Mouse (Mus musculus) splenic B cell, adult 2 months (primary cell): Measurements from ENCODE around the gene Snx33.

Experiments
- DNase-seq: peaks from one replicate; pipeline ENCODE4 v3.0.0-alpha.2; 2011; ENCODE audit warnings: low read depth, low spot score
- H3K27me3 ChIP-seq: 2 replicates; pipeline ENCODE4 v1.6.1; 2012; ENCODE audit warnings: mild to moderate bottlenecking, low read length, moderate library complexity, mixed read lengths; ENCODE audit not compliant: control insufficient read depth, poor library complexity, insufficient read depth, severe bottlenecking
- H3K36me3 ChIP-seq: 2 replicates; pipeline ENCODE4 v1.6.1; 2012; ENCODE audit warnings: mild to moderate bottlenecking, low read length, moderate library complexity, mixed read lengths; ENCODE audit not compliant: control insufficient read depth, poor library complexity, insufficient read depth, severe bottlenecking

Snx33 gene

GRCm38 (mm10) chr9:56937223-56938160 lies 9.3 kb upstream of the Snx33 start, which contains the start of gene Imp3:
Gene Imp3 (plus strand): TSS chr9:56937475.
- DNase-seq = peak; percentile 94
- H3K36me3 ChIP-seq = no peaks in the 10 kb centered on the region; the same call in 1 of the 2 replicates
- H3K27me3 ChIP-seq = no peaks in the 10 kb centered on the region

GRCm38 (mm10) chr9:56936861-56937222 lies 8.7 kb upstream of the Snx33 start:
- no peaks in the 10 kb centered on the region; the same call in 1 of the 2 replicates for H3K36me3 ChIP-seq
- H3K27me3 ChIP-seq = no peaks in the 10 kb centered on the region
- no peak for DNase-seq

DNA sequence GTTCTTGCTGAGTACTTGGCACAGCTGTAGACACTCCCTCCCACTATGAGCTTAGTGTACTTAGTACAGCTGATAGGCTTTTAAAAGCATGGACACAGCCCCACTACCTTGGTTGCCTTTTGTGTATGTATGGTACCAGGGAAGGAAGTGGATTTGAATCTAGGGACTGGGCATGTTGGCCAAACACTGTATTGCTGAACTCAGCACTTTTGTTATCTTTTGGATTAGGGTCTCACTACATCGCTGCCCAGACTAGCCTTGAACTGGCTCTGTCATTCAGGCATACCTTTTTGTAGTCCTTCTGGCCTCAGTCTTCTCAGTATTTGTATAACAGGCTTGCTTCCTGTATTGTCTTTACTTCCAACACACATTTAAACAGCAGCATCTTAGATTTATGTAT lies 2.4 kb upstream of the Snx33 start:
- no peaks in the 10 kb centered on the region for H3K36me3 ChIP-seq
- DNase-seq = no peak
- no peaks in the 10 kb centered on the region for H3K27me3 ChIP-seq

DNA sequence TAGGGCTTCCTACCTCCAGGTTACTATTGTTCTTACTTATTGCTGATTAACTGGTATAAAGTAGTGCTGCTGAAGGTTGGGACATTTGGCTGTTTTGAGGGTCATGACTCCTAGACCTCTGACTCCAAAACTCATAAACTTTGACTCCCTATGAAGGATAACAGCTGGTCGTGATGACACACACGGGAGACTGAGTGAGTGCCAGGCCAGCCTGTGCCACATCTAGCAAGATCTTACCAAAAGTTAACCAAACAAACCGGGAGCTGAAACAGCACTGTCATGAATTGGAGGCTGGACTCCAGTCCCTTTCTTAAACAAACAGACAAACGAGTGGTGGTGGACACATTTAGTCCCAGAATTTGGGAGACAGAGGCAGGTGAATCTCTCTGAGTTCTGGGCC lies 1.3 kb upstream of the Snx33 start:
- no peaks in the 10 kb centered on the region for H3K36me3 ChIP-seq
- DNase-seq = no peak
- H3K27me3 ChIP-seq = no peaks in the 10 kb centered on the region

DNA sequence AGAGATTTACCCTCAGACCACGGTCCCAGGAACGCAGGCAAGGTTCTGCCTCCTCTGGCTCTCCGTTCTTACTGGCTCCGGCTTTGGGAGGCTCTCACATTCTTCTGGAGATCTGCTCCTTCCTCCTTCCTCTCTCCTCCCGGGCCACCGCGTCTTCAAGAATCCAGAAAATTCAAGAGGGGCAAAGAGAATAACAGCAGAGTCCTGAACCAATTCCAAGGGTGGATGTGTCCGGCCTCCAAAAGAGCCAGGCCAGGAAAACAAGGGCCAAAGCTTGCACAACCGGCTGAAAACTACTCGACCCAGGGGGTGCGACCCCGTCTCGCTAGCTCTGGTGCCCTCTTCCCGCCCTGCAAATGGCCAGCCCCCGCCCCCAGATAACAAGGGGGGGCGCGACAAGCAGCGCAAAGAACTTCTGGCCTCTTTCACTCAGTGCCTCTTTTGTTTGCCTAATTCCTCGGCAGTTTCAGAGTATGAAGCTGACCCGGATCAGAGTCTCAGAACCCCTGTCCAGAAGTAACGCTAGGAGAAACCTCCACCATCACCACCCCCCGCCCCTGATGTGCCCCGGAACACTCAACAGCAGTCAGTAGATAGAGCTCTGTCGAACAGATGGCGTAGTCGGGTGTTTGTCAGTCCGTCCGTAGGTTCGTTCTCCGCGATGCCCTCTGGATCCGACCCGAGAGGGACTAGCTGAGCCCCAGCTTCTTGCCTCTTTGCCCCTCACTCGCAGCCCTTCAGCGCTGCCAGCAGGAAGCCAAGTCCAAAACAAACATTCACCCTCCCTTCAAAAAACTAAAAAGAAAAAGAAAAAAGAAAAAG lies 769 bp downstream of the Snx33 start:
- Histone ChIP-seq H3K27me3 (no peaks in the 10 kb centered on the region), H3K36me3 (no peaks in the 10 kb centered on the region)
- DNase-seq = peak; percentile 36

GRCm38 (mm10) chr9:56926387-56926786 lies 1.8 kb downstream of the Snx33 start:
- no peaks in the 10 kb centered on the region for H3K27me3 ChIP-seq
- H3K36me3 ChIP-seq = no peaks in the 10 kb centered on the region
- DNase-seq = no peak

DNA sequence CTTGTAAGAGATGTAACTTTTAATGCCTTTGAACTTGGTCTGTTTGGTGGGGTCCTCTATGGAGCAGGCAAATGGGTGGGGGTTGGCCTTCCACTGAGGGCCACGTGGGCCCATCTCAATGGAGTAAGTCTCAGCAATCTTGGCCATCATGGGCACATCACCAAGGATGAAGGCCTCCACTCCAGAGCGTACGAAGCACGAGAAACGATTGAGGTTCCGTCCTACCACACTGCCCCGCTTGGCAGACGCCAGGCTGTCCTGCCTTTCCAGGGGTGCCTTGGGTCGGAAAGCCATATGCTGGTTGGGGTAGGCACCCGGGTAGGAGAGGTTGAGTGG lies 2.2 kb downstream of the Snx33 start:
- H3K36me3 ChIP-seq = no peaks in the 10 kb centered on the region
- no peaks in the 10 kb centered on the region for H3K27me3 ChIP-seq
- DNase-seq = no peak

DNA sequence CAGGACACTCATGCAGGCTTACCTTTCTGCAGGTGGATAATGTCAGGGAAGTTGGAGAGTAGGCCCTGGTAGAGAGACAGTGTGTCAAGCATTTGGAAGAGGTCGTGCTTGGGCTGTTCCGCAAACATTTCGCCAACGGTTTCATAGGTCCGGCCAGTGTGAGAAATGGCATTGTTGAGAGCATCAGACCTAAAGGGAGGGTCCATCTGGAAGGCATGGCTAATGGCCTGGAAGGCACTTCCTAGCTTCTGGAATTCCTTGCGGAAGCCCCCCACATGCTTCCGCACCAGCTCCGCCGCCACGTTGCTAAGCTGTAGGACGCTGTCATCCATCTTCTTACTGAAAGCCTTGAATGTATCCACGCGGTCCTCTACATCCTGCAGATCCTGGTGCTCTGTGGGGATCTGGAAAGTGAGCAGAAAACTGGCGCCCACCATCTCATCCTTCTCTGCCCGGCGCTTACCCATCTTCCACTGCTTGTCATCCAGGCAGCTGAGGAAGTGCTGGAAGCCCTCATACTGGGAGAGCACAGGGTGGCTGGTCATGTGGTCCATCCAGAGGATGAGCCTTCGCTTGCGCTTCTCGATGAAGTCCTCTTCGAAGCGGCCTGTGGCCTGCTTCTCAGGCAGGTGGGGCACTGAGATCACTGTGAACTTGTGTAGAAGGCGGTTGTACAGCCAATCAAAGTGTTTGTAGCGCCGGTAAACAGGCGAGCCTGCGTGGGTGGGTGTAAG lies 2.7 kb downstream of the Snx33 start:
- Histone ChIP-seq H3K27me3 (no peaks in the 10 kb centered on the region), H3K36me3 (no peaks in the 10 kb centered on the region)
- DNase-seq = no peak

DNA sequence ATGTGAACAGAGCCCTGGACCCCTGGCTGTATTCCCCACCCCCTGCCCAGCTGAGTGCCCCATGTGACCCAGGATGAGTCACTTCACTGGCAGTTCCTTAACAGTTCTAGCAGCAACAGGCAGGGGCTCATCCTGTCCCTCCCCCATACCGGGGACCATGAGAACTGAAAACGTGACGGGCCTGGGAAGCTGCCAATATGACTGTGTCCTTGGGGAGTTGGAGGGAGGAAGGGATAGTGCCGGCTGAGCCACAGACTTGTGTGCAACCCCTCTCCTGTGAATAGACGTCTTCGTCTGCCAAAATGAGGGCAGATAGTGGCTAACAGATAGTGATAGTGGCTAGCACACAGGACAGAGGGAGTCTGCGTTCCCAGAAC lies 3.5 kb downstream of the Snx33 start:
- no peak for DNase-seq

GRCm38 (mm10) chr9:56923841-56924650 lies 4.1 kb downstream of the Snx33 start:
- DNase-seq = no peak
- Histone ChIP-seq H3K36me3 (no peaks in the 10 kb centered on the region), H3K27me3 (no peaks in the 10 kb centered on the region)

More for the DNA sequence above, 3.5 kb downstream of the Snx33 start:
- Histone ChIP-seq H3K36me3 (no peaks in the 10 kb centered on the region), H3K27me3 (no peaks in the 10 kb centered on the region)

DNA sequence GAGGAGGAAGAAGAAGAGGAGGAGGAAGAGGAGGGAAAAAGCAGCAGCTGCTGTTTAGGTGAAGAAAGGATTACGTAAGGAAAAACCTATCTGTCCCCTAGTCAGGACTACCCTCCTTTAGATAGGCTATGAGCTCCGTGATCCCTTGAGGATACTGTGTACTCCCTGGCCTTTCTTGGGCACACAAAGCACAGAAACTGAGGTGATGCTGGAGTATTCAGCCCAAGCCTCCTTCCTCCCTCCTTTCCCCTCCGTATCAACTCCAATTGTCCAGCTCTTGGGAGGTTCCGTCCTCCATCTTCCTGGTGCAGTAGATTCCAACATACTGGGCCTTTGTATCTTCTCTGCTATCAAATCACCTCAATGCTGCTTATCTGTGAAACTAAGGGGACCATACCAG lies 5.4 kb downstream of the Snx33 start:
- DNase-seq = no peak
- Histone ChIP-seq H3K36me3 (peaks cover 3% of the 10 kb centered on the region; the same call in 1 of the 2 replicates), H3K27me3 (no peaks in the 10 kb centered on the region)

- no peaks in the 10 kb centered on the region for H3K27me3 ChIP-seq
- no peak for DNase-seq
- peaks cover 5% of the 10 kb centered on the region; the same call in 1 of the 2 replicates for H3K36me3 ChIP-seq
Observed at GRCm38 (mm10) chr9:56918466-56918865, 9.7 kb downstream of the Snx33 start.

GRCm38 (mm10) chr9:56917131-56917530 lies 11.0 kb downstream of the Snx33 start:
- Histone ChIP-seq H3K36me3 (peaks cover 5% of the 10 kb centered on the region; the same call in 1 of the 2 replicates), H3K27me3 (no peaks in the 10 kb centered on the region)
- DNase-seq = no peak
